Mouse (Mus musculus) heart, postnatal 0 days (tissue): ENCODE measurements around the gene Trappc6a.

Experiments used
- CTCF ChIP-seq: IDR thresholded peaks from 2 replicates; pipeline ENCODE4 v1.5.1; 2016; ENCODE audit warnings: antibody characterized with exemption, control low read depth, low read depth
- EP300 ChIP-seq: IDR thresholded peaks from 2 replicates; pipeline ENCODE4 v1.6.1; 2016; ENCODE audit warnings: antibody characterized with exemption, low read depth

GRCm38 (mm10) chr7:19520032-19520431 lies 11.8 kb downstream of the Trappc6a start:
- TF ChIP-seq CTCF: no peak
- no peak for TF ChIP-seq EP300
